Mouse (Mus musculus): ENCODE measurements around the gene Zbtb7b.

DNA sequence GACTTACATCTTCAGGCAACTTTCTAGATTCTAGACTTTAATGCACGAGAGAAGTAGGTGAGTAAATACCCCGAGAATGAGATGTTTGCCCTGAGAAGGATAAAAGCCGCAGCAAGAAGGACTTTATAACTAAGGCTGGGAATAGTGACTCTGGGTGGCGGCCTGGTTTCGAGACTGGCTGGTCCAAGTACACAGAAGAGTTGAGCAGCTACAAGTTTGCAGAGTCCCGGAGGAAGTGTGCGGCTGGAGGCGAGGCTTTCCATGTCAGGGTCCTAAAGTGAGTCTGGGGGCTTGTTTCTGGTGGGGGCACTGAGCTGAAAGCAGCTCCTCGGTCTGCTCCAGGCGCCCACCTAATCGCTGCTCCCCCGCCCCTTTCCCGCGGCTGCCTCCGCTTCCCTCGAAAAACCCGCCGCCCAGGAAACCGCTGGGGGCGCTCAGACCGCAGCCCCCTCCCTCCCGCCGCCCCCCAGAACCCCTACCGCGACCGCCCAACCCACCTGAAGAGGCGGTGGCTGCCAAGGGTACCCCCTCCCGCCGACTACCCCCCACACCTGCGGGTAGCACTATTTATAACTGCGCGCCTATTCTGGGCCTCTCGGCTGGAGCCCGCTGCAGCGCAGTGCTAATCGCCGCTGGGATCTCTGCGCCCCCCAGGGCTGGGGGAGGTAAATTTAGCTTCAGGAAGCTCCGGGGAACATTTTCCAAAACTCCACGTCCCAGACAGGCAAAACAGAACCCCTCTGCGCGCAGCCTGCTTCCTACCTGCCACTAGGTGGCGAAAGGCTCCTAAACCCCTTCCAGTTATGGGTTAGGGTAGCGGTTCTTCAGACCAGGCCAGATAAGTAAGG lies 1.5 kb upstream of the Zbtb7b start:
- TF ChIP-seq TCF12 (IDR thresholded peaks at IDR 0.05; ENCODE audit: insufficient read depth, poor library complexity, severe bottlenecking) (no peak), POLR2A (IDR thresholded peaks at IDR 0.05; ENCODE audit: insufficient read length, low read depth) (no peak), POLR2AphosphoS2 (IDR thresholded peaks at IDR 0.05; ENCODE audit: insufficient read length, low read depth) (peak; percentile 33), E2F4 (IDR thresholded peaks at IDR 0.05; ENCODE audit: insufficient read depth) (no peak), USF1 (IDR thresholded peaks at IDR 0.05; ENCODE audit: low read depth) (no peak), MAX (IDR thresholded peaks at IDR 0.05; ENCODE audit: low read depth) (no peak)

Data from myocyte (in vitro differentiated cells).